Mouse (Mus musculus) cerebellum, postnatal 10 days (tissue): Measurements from ENCODE around the gene Aida.
A peak's percentile ranks its signal among the peaks of the same experiment; 100 is the strongest.
"Not testable (repeated sequence)": the region's sequence is repeated elsewhere in the genome, so short reads cannot be mapped to it uniquely, and the experiment has no call there.

Experiments
- DNase-seq, 2 experiments: peaks; one replicate each; pipeline ENCODE4 v3.0.0; 2021; ENCODE audit warnings: mixed read lengths in 2 of 2

The Aida gene

GRCm38 (mm10) chr1:183296465-183296864 is at the start of gene Aida:
Gene Aida (plus strand): TSS chr1:183296590.
- DNase-seq, result peak; percentile 67

GRCm38 (mm10) chr1:183248144-183248543 is 48.2 kb upstream of the Aida start:
- no peak for DNase-seq

- no peak for DNase-seq
Measured at GRCm38 (mm10) chr1:183250612-183251011, 45.8 kb upstream of the Aida start.

GRCm38 (mm10) chr1:183251818-183252217 is 44.6 kb upstream of the Aida start:
- DNase-seq, result no peak

- no peak for DNase-seq
Measured at GRCm38 (mm10) chr1:183252574-183252973, 43.8 kb upstream of the Aida start.

GRCm38 (mm10) chr1:183264145-183265008 is 32.0 kb upstream of the Aida start:
- no peak for DNase-seq

- DNase-seq, result no peak
Measured at GRCm38 (mm10) chr1:183265921-183266467, 30.4 kb upstream of the Aida start.

GRCm38 (mm10) chr1:183267666-183268065 is 28.7 kb upstream of the Aida start:
- DNase-seq, result no peak

- DNase-seq, result peak; percentile 23 to 41
Measured at GRCm38 (mm10) chr1:183272867-183273818, 23.2 kb upstream of the Aida start.

- DNase-seq, result peak in 1 of 2 experiments; percentile 8
Measured at GRCm38 (mm10) chr1:183274385-183274784, 22.0 kb upstream of the Aida start.

- DNase-seq, result no peak
Measured at GRCm38 (mm10) chr1:183275763-183276162, 20.6 kb upstream of the Aida start.

GRCm38 (mm10) chr1:183288351-183288750 is 8.0 kb upstream of the Aida start:
- no peak for DNase-seq

GRCm38 (mm10) chr1:183289576-183289975 is 6.8 kb upstream of the Aida start:
- DNase-seq, result no peak

GRCm38 (mm10) chr1:183296877-183297383 is 540 bp downstream of the Aida start, which contains the start of gene Brox:
Gene Brox (minus strand): TSS chr1:183297269.
- DNase-seq, result peak; percentile 98 to 99

- DNase-seq, result peak; percentile 64
Measured at GRCm38 (mm10) chr1:183297473-183297885, 1.1 kb downstream of the Aida start.

GRCm38 (mm10) chr1:183297886-183298489 is 1.6 kb downstream of the Aida start:
- DNase-seq, result peak; percentile 40 to 54

- DNase-seq, result peak; percentile 84 to 91
Measured at GRCm38 (mm10) chr1:183299161-183299560, 2.8 kb downstream of the Aida start.

- DNase-seq, result no peak
Measured at GRCm38 (mm10) chr1:183307555-183307954, 11.2 kb downstream of the Aida start.

- no peak for DNase-seq
Measured at GRCm38 (mm10) chr1:183308476-183308875, 12.1 kb downstream of the Aida start.

- DNase-seq, result not testable (repeated sequence)
Measured at GRCm38 (mm10) chr1:183309601-183310000, 13.2 kb downstream of the Aida start.

- no peak for DNase-seq
Measured at GRCm38 (mm10) chr1:183312076-183312475, 15.7 kb downstream of the Aida start.

- DNase-seq, result peak; percentile 12 to 27
Measured at GRCm38 (mm10) chr1:183315783-183316182, 19.4 kb downstream of the Aida start.
